Mouse (Mus musculus): ENCODE data around the gene Pak4.

DNA sequence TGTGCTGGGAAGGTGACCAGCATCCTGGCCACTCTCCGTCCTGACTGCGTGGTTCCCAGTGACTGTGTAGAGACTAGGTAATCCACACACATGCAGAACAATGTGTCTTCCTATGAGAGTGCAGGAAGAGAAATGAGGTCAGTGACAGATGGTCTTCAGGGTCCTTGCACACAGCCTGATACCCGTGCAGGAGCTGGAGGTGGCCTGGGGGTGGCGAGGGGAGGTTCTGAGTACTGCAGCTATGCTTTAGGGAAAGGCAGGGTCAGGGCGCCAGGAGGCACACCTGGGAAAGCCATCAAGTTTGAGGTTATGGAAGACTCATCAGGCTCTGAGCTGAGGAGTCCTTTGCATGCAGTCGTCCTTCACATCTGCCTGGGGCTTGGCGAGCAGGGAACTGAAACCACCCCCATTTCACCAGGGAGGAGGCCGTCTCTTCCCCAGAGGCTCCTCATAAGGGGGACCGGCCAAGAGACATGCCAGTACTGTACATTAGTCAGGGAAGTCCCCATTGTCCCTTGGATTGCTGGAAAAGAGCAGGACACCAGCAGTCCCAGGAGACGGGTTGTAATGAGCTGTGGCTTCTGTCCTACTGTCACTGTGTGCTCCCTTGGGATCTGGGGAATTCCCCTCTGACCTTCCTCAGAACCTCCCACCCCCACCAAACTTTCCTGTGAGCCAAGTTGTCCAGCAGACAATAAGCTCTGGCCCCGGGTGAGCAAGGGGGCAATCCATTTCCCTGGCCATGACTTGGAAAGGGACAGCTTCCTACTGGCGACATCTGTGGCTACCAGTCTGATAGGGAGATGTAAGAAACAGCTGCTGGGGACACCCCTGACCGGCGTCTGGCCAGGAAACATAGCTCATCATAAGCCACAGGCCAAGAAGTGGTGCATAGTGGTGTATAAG lies 4.5 kb downstream of the Pak4 start:
- no peak for TF ChIP-seq CTCF (IDR thresholded peaks at IDR 0.05; ENCODE audit: borderline replicate concordance, extremely low read depth, insufficient read depth, insufficient read length)
- no peak for TF ChIP-seq POLR2A (IDR thresholded peaks at IDR 0.05; ENCODE audit: borderline replicate concordance, extremely low read depth, insufficient read depth, insufficient read length, poor library complexity, severe bottlenecking)

Data from brain, embryonic 14.5 days (tissue).